Mouse (Mus musculus) left cerebral cortex, adult 2 months (tissue): Measurements from ENCODE around the gene Tmprss7. TPM values are rescaled to one million over a fixed set of nuclear protein-coding genes. Genes with fewer than 3 reads are reported as not detected.
A peak's percentile ranks its signal among the peaks of the same experiment; 100 is the strongest.

Experiments used
- DNase-seq, 2 experiments: peaks; one replicate each; pipeline ENCODE4 v3.0.0; 2021 to 2022; ENCODE audit warnings: low spot score in 2 of 2, mixed read lengths in 1 of 2; ENCODE audit errors: extremely low spot score in 1 of 2
- H3K27ac ChIP-seq: fragments of 200-600 bp; 2 replicates; pipeline ENCODE4 v1.8.1; 2022
- H3K4me3 ChIP-seq: fragments of 200-600 bp; 2 replicates; pipeline ENCODE4 v1.8.1; 2022
- CTCF ChIP-seq: fragments of 200-600 bp; IDR thresholded peaks from 2 replicates; pipeline ENCODE4 v1.8.1; 2022; ENCODE audit warnings: antibody characterized with exemption, mild to moderate bottlenecking, moderate library complexity
- intact Hi-C: fragments of 180-260 bp; cut with DNase I; formaldehyde crosslinking; loops from one replicate; pipeline ENCODE4 v1.15.1; 2025
- total RNA-seq, 2 experiments: library from RNA; stranded (reverse); gene quantifications; 2 replicates each; pipeline ENCODE4 v1.2.3; 2021

The Tmprss7 gene
- total RNA-seq, 2 experiments from 2014 or later: 1.4 to 3.6 TPM

DNA sequence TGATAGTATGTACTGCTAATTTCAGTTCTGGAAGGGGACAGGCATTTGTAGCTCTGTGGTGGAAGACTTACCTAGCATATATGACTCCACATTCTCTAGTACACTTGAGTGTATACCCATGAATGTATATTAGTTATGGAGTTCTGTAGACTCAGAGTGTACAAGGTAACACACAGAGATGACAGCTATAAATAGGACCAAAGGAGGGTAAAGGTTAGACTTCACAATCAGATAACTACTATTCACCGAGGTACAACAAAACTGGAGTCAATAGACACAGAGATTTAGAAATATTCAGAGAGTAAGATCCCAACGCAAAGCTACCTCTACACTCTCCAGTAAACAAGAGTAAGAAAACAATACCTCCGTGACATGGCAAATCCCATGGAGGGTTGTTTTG, 49.5 kb downstream of the Tmprss7 start:
- intact Hi-C loops: no loop called here
- Histone ChIP-seq H3K27ac (no peak overlapping the region), H3K4me3 (no peak overlapping the region)
- DNase-seq: no peak
- no peak for TF ChIP-seq CTCF

DNA sequence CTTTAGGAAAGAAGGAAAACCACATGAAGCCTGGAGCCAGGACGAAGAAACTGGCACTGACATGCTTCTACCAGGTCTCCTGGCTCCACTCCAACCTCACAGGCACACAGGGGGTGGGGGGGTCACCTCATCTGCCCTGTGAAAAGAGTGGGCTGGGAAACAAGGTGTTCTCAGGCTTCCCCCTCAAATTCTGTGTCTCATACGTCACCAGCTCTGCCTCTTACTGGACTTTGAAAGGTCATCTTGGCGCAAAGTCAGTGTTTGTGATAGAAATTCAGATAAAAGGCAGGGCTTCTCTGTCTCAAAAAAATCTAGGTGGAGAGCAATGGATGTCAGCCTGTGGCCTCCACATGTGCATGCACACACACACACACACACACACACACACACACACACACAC, 52.2 kb downstream of the Tmprss7 start:
- Histone ChIP-seq H3K27ac (no peak overlapping the region), H3K4me3 (no peak overlapping the region)
- intact Hi-C loops: no loop called here
- TF ChIP-seq CTCF: no peak
- DNase-seq: no peak

GRCm38 (mm10) chr16:45640070-45640762, 53.2 kb downstream of the Tmprss7 start:
- H3K27ac ChIP-seq: no peak overlapping the region
- no peak for DNase-seq
- intact Hi-C loops: no loop called here
- no peak for TF ChIP-seq CTCF
- H3K4me3 ChIP-seq: no peak overlapping the region

GRCm38 (mm10) chr16:45635826-45636225, 57.6 kb downstream of the Tmprss7 start:
- no peak overlapping the region for H3K4me3 ChIP-seq
- TF ChIP-seq CTCF: no peak
- no peak for DNase-seq
- intact Hi-C loops: no loop called here
- H3K27ac ChIP-seq: no peak overlapping the region

GRCm38 (mm10) chr16:45632420-45632819, 61.0 kb downstream of the Tmprss7 start:
- no peak for DNase-seq
- no peak overlapping the region for H3K27ac ChIP-seq
- no peak for TF ChIP-seq CTCF
- H3K4me3 ChIP-seq: no peak overlapping the region
- intact Hi-C loops: no loop called here

- intact Hi-C loops: loop anchor here (1.0 to 2.0 kb wide), 2 partner anchors 48 to 434 kb away; no protein-coding TSS in a partner anchor
- peak; percentile 58 to 59 for DNase-seq
- TF ChIP-seq CTCF: peak; percentile 93
- no peak overlapping the region for H3K27ac ChIP-seq
- H3K4me3 ChIP-seq: no peak overlapping the region
Measured at GRCm38 (mm10) chr16:45630347-45630960, 63.0 kb downstream of the Tmprss7 start.

DNA sequence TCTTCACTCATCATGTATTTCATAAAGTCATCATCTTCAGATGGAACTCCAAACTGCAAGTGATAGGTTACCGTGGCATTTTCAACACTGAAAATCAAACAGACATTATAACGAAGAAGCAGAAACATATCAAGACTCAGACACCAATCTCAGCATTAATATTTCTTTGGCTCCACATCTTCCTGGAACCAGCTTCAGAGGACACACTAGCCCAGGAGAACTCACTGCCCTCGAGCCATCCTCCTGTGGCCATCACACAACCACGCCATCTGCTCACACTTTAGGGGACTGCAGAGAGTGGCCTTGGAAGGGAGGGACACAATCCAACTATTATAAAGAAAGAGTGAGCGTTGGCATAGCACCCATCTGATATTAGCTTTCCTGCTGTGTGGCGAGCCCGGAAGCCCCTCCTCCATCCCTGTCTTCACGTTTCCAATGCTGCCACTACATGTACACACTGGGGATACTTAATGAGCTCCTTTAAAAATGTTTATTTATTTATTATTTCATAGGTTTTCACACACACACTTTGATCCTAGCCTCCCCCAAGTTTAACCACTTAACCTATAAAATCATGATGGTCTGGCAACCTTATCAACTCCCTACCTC, 63.9 kb downstream of the Tmprss7 start:
- no peak overlapping the region for H3K27ac ChIP-seq
- DNase-seq: no peak
- TF ChIP-seq CTCF: no peak
- no peak overlapping the region for H3K4me3 ChIP-seq
- intact Hi-C loops: loop anchor here (1.0 to 2.0 kb wide), 2 partner anchors 47 to 433 kb away; no protein-coding TSS in a partner anchor

GRCm38 (mm10) chr16:45625342-45625741, 68.1 kb downstream of the Tmprss7 start:
- intact Hi-C loops: no loop called here
- Histone ChIP-seq H3K4me3 (no peak overlapping the region), H3K27ac (no peak overlapping the region)
- no peak for TF ChIP-seq CTCF
- no peak for DNase-seq

GRCm38 (mm10) chr16:45624791-45625190, 68.7 kb downstream of the Tmprss7 start:
- DNase-seq: no peak
- intact Hi-C loops: no loop called here
- no peak for TF ChIP-seq CTCF
- H3K27ac ChIP-seq: no peak overlapping the region
- no peak overlapping the region for H3K4me3 ChIP-seq

DNA sequence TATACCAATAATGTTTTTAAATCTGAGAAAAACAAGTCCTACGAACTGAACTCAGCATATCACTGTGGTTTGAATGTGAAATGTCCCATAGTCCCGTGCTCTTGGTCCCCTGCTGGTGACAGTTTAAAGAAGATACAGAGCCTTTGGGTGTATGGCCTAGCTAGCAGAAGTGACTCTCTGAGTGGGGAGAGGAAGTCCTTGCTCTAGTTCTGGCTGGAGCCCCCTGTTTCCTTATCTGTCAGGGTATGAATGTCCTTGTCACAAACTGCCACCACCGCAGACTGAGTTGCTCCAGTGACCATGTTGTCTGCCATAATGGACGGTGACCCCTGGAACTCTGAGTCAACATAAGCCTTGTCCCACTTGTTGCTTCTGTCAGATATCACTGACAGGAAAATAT, 70.2 kb downstream of the Tmprss7 start:
- DNase-seq: no peak
- intact Hi-C loops: no loop called here
- TF ChIP-seq CTCF: no peak
- no peak overlapping the region for H3K4me3 ChIP-seq
- H3K27ac ChIP-seq: no peak overlapping the region

DNA sequence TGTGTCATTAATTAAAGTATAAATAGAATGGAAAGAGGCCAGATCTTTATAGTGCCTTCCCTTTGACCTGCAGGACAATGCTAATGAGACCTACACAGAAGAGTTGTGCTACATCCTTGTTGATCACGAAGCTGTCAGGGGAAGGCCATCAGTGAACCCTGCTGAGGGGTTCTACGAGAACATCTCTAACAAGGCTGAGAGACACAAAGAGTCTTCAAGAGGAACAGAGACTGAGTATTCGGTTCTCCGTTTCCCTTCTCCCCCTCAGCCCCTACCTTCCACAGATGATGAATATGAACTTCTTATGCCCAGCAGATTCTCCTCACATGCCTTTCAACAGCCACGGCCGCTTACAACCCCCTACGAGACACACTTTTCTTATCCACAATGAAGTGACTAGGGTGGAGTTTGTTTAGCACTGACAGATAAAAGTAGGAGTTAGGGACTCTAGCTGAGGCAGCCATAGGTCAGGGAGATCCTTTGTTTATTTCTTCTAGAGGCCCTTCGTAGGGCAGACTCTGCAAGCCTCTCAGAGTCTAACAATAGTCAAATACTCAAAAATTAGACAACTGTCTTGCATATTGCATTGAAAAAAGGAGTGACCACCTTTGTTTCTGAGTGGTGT, 73.6 kb downstream of the Tmprss7 start:
- TF ChIP-seq CTCF: no peak
- no peak overlapping the region for H3K4me3 ChIP-seq
- intact Hi-C loops: no loop called here
- H3K27ac ChIP-seq: no peak overlapping the region
- DNase-seq: no peak

DNA sequence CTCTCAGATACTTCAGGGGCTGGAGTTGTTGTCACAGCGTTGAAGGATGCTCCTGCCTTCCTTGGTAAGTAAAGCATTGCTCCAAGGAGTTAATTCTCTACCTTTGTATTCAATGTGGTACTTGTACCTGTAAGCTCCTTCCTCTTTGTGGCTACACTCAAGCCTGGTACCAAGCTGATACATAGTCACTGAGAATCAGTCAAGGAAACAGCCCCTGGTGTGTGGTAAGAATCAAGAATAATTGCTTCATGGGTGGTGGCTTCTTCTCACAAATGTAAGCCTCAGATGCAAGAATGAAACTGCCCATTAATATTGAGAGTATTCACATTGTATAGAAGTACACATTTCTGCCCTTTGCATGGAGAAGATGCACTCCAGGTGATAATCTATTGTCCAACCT, 77.5 kb downstream of the Tmprss7 start:
- intact Hi-C loops: no loop called here
- TF ChIP-seq CTCF: no peak
- DNase-seq: no peak
- no peak overlapping the region for H3K4me3 ChIP-seq
- no peak overlapping the region for H3K27ac ChIP-seq
